Mouse (Mus musculus) hindbrain, embryonic 14.5 days (tissue): ENCODE results near the gene Acot7. TPM values are rescaled to one million over a fixed set of nuclear protein-coding genes. Genes with fewer than 3 reads are reported as not detected.

Experiments used
- ATAC-seq: fragments of 200-750 bp; cut with Nextera tagmentation; 2 replicates; pipeline ENCODE4 v1.8.0; 2017; ENCODE audit warnings: moderate number of reproducible peaks, mild to moderate bottlenecking, moderate TSS enrichment, moderate library complexity; ENCODE audit not compliant: low FRiP score
- DNase-seq: peaks from one replicate; pipeline ENCODE4 v3.0.0-alpha.2; 2015; ENCODE audit warnings: low spot score
- H3K27ac ChIP-seq: fragments of 300-500 bp; sonication (generic); 2 replicates; pipeline ENCODE4 v1.5.1; 2014; ENCODE audit warnings: mild to moderate bottlenecking, moderate library complexity
- H3K27me3 ChIP-seq: fragments of 300-500 bp; sonication (generic); 2 replicates; pipeline ENCODE4 v1.6.1; 2014; ENCODE audit warnings: mild to moderate bottlenecking, low read length, mixed read lengths; ENCODE audit not compliant: control insufficient read depth, insufficient read depth
- H3K36me3 ChIP-seq: fragments of 300-500 bp; sonication (generic); replicated peaks from 2 replicates; pipeline ENCODE4 v1.6.1; 2014; ENCODE audit not compliant: control insufficient read depth, insufficient read depth
- H3K4me1 ChIP-seq: fragments of 300-500 bp; sonication (generic); replicated peaks from 2 replicates; pipeline ENCODE4 v1.6.1; 2014; ENCODE audit warnings: antibody characterized with exemption, low read length, mixed read lengths; ENCODE audit not compliant: control insufficient read depth, insufficient read depth
- H3K4me2 ChIP-seq: fragments of 300-500 bp; sonication (generic); replicated peaks from 2 replicates; pipeline ENCODE4 v1.6.1; 2014; ENCODE audit warnings: mild to moderate bottlenecking, moderate library complexity
- H3K4me3 ChIP-seq: fragments of 300-500 bp; sonication (generic); replicated peaks from 2 replicates; pipeline ENCODE4 v1.5.1; 2014; ENCODE audit warnings: mild to moderate bottlenecking, low read length
- H3K9ac ChIP-seq: fragments of 300-500 bp; sonication (generic); 2 replicates; pipeline ENCODE4 v1.6.1; 2014
- H3K9me3 ChIP-seq: fragments of 300-500 bp; sonication (generic); 2 replicates; pipeline ENCODE4 v1.6.1; 2016; ENCODE audit warnings: low read length; ENCODE audit not compliant: control insufficient read depth
- WGBS: fragments of 180-500 bp; shearing (Covaris S2); extraction: QIAGEN DNeasy Blood & Tissue Kit; methylation state at CpG from one replicate; pipeline ENCODE4 v1.1.7; 2014; 5-methylcytosine and 5-hydroxymethylcytosine counted together
- polyA plus RNA-seq: library from polyadenylated mRNA; unstranded; fragments of >200 nt; fragmentation: Nextera tagmentation; extraction: Ambion mirVana; gene quantifications from 2 replicates; pipeline ENCODE4 v1.2.1, GENCODE M21; 2014

The Acot7 gene
- polyA plus RNA-seq, 1 experiment from 2014 or later, result 352 TPM

- no peaks in the 10 kb centered on the region for H3K9me3 ChIP-seq
- peaks cover 15% of the 10 kb centered on the region; the same call in 1 of the 2 replicates for H3K36me3 ChIP-seq
- H3K4me2 ChIP-seq, result no peak overlapping the region
- no peak for ATAC-seq
- H3K27me3 ChIP-seq, result peaks cover 77% of the 10 kb centered on the region
- no peak for DNase-seq
- no peak overlapping the region for H3K4me3 ChIP-seq
- WGBS, result 68% methylated on average over 2 of the region's 2 CpGs
- H3K27ac ChIP-seq, result no peak overlapping the region
- peaks cover 11% of the 10 kb centered on the region; the same call in 1 of the 2 replicates for H3K4me1 ChIP-seq
- no peak overlapping the region for H3K9ac ChIP-seq
Observed at GRCm38 (mm10) chr4:152277916-152278315, 100.0 kb downstream of the Acot7 start.

DNA sequence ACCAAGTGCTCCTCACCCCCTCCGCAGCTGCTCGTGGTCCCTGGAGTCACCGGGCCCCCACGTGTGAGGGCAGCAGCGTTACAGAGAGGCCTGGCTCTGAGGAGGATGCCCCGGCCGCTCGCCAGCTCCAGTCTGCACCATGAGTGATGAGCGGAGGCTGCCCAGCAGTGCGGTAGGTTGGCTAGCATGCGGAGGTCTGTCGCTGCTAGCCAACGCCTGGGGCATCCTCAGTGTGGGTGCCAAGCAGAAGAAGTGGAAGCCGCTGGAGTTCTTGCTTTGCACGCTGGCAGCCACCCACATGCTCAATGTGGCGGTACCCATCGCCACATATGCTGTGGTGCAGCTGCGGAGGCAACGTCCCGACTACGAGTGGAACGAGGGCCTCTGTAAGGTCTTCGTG is 101.1 kb downstream of the Acot7 start:
- no peak overlapping the region for H3K4me2 ChIP-seq
- peaks cover 15% of the 10 kb centered on the region; the same call in 1 of the 2 replicates for H3K36me3 ChIP-seq
- H3K9me3 ChIP-seq, result no peaks in the 10 kb centered on the region
- 0 out of 2 replicates have a peak, but pooled peaks cover 9% of the 10 kb centered on the region for H3K4me1 ChIP-seq
- H3K27me3 ChIP-seq, result peaks cover 87% of the 10 kb centered on the region
- no peak overlapping the region for H3K4me3 ChIP-seq
- 74% methylated on average over 23 of the region's 23 CpGs for WGBS
- H3K27ac ChIP-seq, result no peak overlapping the region
- no peak overlapping the region for H3K9ac ChIP-seq
- ATAC-seq (no peak), DNase-seq (no peak)

GRCm38 (mm10) chr4:152281601-152282000 is 103.7 kb downstream of the Acot7 start:
- ATAC-seq, result no peak
- 62% methylated on average over 15 of the region's 15 CpGs for WGBS
- Histone ChIP-seq H3K4me2 (no peak overlapping the region), H3K27ac (no peak overlapping the region), H3K36me3 (peaks cover 15% of the 10 kb centered on the region; the same call in 1 of the 2 replicates), H3K9ac (no peak overlapping the region), H3K4me3 (no peak overlapping the region), H3K4me1 (peaks cover 10% of the 10 kb centered on the region), H3K9me3 (no peaks in the 10 kb centered on the region), H3K27me3 (peaks cover 94% of the 10 kb centered on the region)
- DNase-seq, result no peak

GRCm38 (mm10) chr4:152282721-152283120 is 104.8 kb downstream of the Acot7 start:
- Histone ChIP-seq H3K27me3 (peaks cover 96% of the 10 kb centered on the region), H3K9me3 (no peaks in the 10 kb centered on the region), H3K36me3 (peaks cover 15% of the 10 kb centered on the region; the same call in 1 of the 2 replicates), H3K9ac (0 out of 2 replicates have a peak overlapping the region, but pooled peaks have one; percentile 12), H3K4me1 (peaks cover 18% of the 10 kb centered on the region), H3K4me3 (peak overlapping the region; percentile 31), H3K27ac (no peak overlapping the region), H3K4me2 (peak overlapping the region; percentile 52)
- no peak for DNase-seq
- ATAC-seq, result no peak
- WGBS, result 20% methylated on average over 30 of the region's 34 CpGs

GRCm38 (mm10) chr4:152283186-152283950 is 105.4 kb downstream of the Acot7 start:
- peak overlapping the region; percentile 31 for H3K4me3 ChIP-seq
- ATAC-seq, result peak; percentile 79
- H3K27me3 ChIP-seq, result peaks cover 99% of the 10 kb centered on the region
- peaks cover 15% of the 10 kb centered on the region; the same call in 1 of the 2 replicates for H3K36me3 ChIP-seq
- H3K27ac ChIP-seq, result no peak overlapping the region
- peaks cover 18% of the 10 kb centered on the region for H3K4me1 ChIP-seq
- peak; percentile 80 for DNase-seq
- H3K4me2 ChIP-seq, result peak overlapping the region; percentile 52
- H3K9ac ChIP-seq, result peak overlapping the region; percentile 12; the same call in 1 of the 2 replicates
- WGBS, result 6% methylated on average over 62 of the region's 70 CpGs
- H3K9me3 ChIP-seq, result no peaks in the 10 kb centered on the region

GRCm38 (mm10) chr4:152285505-152285904 is 107.6 kb downstream of the Acot7 start:
- 2% methylated on average over 10 of the region's 10 CpGs for WGBS
- no peak overlapping the region for H3K9ac ChIP-seq
- peaks cover 26% of the 10 kb centered on the region for H3K4me1 ChIP-seq
- no peak for ATAC-seq
- no peaks in the 10 kb centered on the region for H3K9me3 ChIP-seq
- peaks cover 95% of the 10 kb centered on the region for H3K27me3 ChIP-seq
- H3K27ac ChIP-seq, result no peak overlapping the region
- H3K36me3 ChIP-seq, result peaks cover 4% of the 10 kb centered on the region; the same call in 1 of the 2 replicates
- peak; percentile 78 for DNase-seq
- no peak overlapping the region for H3K4me3 ChIP-seq
- H3K4me2 ChIP-seq, result no peak overlapping the region

DNA sequence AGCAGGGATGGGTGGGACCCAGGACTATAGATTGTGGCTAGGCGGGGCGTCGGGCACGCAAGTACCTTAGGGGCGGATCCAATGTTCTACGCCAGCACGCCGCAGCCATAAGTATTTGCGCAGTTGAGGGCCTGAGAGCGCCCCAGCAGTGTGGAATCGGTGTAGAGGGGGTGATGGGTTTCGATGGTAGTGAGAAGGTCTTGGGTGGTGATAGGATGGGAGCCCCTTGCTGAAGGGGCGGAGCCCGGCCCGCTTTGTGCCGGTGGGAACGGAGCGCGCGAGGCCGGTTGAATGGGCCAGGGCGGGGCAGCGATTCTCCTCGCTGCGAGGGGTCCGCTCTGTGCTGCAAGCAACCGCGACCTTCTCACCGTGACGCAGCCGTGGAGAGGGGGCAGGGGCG is 108.2 kb downstream of the Acot7 start:
- H3K9ac ChIP-seq, result peak overlapping the region; percentile 62
- peak; percentile 17; the same call in 1 of the 2 replicates for ATAC-seq
- no peaks in the 10 kb centered on the region for H3K36me3 ChIP-seq
- no peak overlapping the region for H3K27ac ChIP-seq
- peak overlapping the region; percentile 35 for H3K4me3 ChIP-seq
- under 1% methylated on average over 30 of the region's 32 CpGs for WGBS
- DNase-seq, result no peak
- peak overlapping the region; percentile 70 for H3K4me2 ChIP-seq
- peaks cover 33% of the 10 kb centered on the region for H3K4me1 ChIP-seq
- H3K9me3 ChIP-seq, result no peaks in the 10 kb centered on the region
- peaks cover 95% of the 10 kb centered on the region for H3K27me3 ChIP-seq

DNA sequence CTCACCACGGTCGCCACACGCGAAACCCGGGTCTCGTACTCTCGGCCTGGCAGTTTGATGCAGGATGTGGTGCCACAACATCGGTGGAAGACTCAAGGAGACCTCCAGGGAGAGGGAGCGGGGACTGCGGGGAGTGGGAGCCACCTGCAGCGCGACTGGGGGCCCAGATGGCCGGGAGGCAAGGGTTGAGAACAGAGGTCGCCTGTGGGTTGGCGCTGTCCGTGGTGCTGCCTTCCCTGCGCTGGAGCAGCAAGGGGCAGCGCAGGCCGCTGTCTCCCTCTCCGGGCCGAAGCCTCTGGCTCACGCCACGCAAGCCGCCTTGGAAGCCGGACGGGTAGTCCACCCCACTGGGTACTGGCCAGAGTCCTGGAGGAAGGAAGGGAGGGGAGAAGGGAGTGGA is 109.0 kb downstream of the Acot7 start:
- peak overlapping the region; percentile 70 for H3K4me2 ChIP-seq
- H3K9me3 ChIP-seq, result no peaks in the 10 kb centered on the region
- peaks cover 38% of the 10 kb centered on the region for H3K4me1 ChIP-seq
- 2% methylated on average over 26 of the region's 26 CpGs for WGBS
- H3K27me3 ChIP-seq, result peaks cover 95% of the 10 kb centered on the region
- no peak overlapping the region for H3K27ac ChIP-seq
- H3K36me3 ChIP-seq, result no peaks in the 10 kb centered on the region
- peak overlapping the region; percentile 62; the same call in 1 of the 2 replicates for H3K9ac ChIP-seq
- DNase-seq, result no peak
- no peak for ATAC-seq
- peak overlapping the region; percentile 35 for H3K4me3 ChIP-seq

DNA sequence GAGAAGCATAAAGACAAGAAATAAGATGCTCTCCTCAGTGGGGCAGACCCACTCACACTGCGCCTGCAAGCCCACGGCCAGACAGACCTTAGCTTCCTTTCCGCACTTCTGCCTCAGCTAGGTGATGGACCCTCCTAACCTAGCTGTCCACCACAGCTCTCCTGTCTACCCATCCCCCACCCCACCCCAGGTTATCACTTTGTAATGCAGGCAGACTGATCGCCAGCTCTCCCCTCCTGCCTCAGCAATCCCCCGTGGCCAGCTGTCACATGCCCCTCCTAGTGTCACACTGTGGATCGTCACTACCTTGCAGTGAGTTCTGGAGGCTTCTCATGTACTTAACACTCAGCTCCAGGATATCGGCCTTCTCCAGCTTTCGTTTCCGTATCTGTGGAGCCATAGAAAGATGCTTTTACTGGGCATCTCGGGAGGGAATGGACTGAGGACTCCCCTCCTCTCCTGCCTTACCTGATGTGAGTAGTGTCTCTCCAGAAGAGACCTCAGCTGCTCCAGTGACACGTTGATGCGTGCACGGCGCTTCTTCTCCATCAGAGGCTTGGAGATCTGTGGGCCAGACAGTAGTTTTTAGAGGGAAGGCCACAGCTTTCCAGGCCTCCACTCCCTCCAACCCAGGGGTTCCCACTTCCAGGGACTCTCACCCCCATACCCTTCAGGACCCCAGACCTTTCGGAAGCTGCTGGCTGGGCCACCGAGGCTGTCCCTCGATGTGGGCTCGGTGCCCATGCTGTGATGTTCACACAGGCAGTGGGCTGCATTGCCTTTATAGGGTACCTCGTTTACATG is 109.6 kb downstream of the Acot7 start:
- ATAC-seq (no peak), DNase-seq (no peak)
- Histone ChIP-seq H3K27me3 (peaks cover 95% of the 10 kb centered on the region), H3K27ac (no peak overlapping the region), H3K9ac (0 out of 2 replicates have a peak overlapping the region, but pooled peaks have one; percentile 62), H3K9me3 (no peaks in the 10 kb centered on the region), H3K36me3 (no peaks in the 10 kb centered on the region), H3K4me1 (peaks cover 42% of the 10 kb centered on the region), H3K4me2 (peak overlapping the region; percentile 70), H3K4me3 (peak overlapping the region; percentile 35; the same call in 1 of the 2 replicates)
- WGBS, result 5% methylated on average over 19 of the region's 19 CpGs
